Mouse (Mus musculus) erythroblast, embryonic 14.5 days (primary cell): ENCODE measurements around the gene Cpm.

Experiments used
- GATA1 ChIP-seq: IDR thresholded peaks from 2 replicates; pipeline ENCODE4 v1.6.1; 2012; ENCODE audit warnings: low read length, inconsistent platforms, mixed read lengths
- TAL1 ChIP-seq: IDR thresholded peaks from 3 replicates; pipeline ENCODE4 v1.6.1; 2012; ENCODE audit warnings: low read length, inconsistent platforms, mixed read lengths

DNA sequence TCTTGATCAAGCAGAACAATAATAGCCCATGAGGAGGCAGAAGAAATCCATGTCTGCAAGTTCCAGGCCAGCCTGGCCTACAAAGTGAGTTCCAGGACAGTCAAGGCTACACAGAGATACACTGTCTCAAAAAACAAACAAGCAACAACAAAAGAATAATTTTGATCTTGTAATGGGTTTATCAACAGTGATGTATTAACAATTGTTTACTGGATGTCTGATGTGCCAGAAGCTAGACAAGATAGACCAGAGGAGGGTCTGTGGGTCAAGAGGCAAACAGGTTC, 35.6 kb downstream of the Cpm start:
- TF ChIP-seq TAL1 = no peak
- TF ChIP-seq GATA1 = no peak
